Mouse (Mus musculus) kidney, adult 18-20 months (tissue): ENCODE measurements at regions not wholly inside any gene's neighbourhood (a gene's known extent, or its start where the extent isn't known, plus 50 kb on each side); places are given as distances from the start of the nearest gene placed in this dataset.

Experiments used
- DNase-seq: peaks from one replicate; pipeline ENCODE4 v3.0.0; 2021

DNA sequence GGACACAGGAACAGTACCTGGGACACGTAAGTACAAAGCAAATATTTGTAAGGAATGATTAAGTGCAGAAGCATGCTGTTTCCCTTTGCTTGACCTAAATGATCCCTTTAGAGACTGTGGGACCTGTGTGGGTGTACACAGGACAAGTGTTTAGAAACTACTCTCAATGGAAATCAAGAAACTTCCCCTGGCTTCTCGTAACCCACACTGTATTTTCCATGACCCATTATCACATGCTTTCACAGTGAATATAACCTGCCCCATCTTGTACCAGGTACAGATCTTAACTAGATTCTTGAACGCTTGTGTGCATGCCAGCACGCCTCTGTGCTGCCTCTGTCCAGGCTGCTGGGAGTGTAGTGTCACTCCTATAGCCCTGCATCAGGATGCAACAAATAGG lies 177.8 kb upstream of the Ahr start:
- DNase-seq = no peak

DNA sequence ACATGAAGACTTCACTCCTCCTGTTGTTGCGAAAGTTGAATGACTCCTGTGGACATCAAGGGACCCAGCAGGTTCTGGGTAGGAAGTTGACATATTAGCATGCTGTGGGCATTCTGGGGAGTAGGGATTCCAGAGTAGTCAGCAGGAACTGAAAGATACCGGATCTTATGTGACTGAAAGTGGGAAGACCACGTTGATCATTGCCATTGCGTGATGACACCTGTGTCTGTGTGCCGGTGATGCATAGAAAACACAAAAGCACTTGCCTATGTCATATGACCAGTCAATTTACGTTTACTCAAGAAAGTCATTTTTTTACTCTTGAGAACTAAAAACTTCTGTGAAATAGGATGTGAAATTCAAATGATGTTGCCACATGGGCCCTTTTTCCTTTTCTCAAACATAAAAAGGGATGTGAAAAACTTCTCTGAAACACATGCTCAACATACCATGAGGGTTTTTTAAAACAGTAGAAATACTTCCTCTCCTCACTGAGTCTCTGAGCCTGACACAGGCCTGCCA lies 176.8 kb upstream of the Ahr start:
- DNase-seq = no peak

DNA sequence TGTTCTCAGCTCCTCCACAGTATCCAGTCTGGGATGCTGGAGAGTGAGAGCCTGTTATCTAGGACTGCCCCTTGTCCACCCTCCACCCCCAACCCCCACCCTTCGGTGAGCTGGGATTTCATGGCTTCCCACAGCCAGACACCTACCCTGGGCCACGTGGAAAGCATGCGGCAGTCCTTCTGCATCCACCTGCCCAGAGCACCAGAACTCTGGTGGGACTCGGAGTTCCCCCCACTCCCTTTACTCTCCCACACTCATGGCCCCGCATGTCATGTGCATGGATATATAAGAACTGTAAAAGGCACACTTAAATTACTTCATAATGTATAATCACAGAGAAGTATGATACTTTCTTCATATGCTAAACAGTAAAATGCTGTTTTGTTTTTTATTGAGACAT lies 175.5 kb upstream of the Ahr start:
- no peak for DNase-seq

DNA sequence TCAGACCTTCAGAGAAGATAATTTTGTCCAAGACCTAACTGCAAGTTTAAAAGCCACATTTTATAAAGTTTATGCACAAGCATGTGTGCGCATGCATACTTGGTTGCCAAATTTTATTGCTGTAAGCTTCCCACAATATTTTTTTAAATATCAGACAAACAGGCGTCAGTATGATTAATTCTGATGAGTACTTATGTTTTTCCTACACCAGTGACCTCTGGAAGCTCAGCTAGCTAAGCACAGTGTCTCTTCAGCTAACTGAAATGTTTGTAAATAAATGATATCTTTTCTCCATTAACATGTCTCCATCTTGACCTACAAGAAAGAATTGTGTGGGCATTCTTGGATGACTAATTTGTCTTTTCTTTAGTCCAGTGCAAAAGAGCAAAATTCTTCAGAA lies 168.6 kb upstream of the Ahr start:
- no peak for DNase-seq

DNA sequence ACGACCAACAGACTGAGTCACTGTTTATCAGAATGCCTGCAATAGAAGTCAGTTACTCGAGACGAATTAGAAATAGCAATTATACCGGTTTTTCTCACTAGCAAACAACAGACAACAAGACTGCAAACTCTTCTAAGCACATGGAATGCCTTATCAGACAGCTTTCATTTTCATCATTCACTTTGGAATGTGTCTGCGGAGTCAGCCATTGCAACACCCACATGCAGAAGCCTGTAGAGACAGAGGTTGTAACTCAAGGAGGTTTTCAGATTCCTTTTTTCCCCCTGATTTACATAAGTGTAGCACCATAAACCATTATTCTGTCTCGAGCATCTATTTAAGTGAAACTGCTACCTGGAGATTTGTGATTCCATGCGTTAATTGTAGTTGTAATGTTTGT lies 167.8 kb upstream of the Ahr start:
- DNase-seq = no peak

DNA sequence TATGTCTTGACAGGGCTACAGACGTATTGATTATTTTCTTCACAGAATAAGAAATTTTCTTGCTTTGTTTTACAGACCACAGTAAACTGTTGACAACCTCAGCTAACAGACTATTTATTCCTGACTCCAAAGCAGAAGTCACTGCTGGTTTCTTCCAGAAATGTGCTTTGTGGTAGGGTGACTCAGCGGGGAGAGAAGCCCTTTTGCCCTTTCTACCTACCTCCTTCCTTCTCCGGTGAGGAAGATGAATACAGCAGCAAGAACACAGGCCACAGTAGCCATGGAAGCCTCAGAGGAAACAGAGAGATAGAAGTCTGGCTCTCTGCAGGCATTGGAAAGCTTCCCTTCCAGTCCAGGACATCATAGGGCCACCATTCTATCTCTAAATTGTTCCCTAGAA lies 159.4 kb upstream of the Ahr start:
- DNase-seq = no peak

DNA sequence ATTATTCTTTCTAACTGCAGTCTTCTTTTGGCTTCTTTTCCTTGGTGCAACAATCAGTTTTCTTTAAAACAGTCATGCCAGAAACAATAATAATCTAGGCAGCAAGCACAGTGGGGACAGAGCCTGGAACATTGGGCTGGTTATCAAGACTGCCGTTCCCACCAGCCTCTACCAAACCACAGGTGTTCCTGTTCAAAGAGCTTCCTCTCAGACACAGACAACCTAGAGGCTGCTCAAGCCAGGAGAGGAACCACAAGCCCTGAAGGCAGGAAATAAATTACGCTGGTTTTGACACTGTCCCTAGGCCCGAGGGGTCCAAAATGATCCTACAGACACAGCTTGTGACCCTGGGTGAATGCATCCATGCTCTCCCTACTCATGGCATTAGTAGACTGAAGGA lies 156.1 kb upstream of the Ahr start:
- no peak for DNase-seq

DNA sequence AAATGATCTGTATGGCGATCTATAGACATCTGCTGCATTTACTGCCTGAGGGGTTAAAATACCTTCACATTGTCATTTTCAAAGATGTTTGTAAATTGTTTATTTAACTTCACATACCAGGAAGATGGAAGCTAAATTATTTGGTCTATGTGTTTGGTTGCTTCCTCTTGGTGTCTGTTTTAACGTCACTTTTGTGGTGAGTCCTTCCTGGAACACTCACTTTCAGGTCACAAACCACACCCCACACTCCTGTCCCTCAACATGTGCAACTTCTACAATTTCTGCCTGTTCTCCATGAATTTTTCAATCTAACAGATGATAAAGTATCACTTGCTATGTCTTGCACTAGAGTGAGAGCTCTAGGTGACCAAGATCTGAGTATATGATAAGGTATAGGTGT lies 151.4 kb upstream of the Ahr start:
- DNase-seq = no peak

DNA sequence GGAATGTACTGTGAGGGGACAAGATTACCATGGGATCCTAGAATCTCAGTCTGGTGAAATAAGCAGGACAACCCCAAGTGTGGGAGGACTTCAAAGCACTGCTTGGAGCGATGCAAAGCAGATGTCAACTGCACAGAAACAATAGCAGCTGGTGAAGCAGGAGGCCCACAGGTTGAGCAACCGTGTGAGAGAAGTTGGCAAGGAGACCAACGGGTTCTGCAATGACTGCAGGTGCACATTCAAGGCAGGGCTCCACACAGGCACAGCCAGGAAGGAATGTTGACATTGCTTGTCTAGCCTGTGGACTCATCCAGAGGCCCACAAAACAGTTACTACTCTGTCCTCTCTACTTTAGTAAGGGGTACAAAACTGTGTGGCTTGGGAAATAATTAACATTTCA lies 150.4 kb upstream of the Ahr start:
- DNase-seq = no peak

DNA sequence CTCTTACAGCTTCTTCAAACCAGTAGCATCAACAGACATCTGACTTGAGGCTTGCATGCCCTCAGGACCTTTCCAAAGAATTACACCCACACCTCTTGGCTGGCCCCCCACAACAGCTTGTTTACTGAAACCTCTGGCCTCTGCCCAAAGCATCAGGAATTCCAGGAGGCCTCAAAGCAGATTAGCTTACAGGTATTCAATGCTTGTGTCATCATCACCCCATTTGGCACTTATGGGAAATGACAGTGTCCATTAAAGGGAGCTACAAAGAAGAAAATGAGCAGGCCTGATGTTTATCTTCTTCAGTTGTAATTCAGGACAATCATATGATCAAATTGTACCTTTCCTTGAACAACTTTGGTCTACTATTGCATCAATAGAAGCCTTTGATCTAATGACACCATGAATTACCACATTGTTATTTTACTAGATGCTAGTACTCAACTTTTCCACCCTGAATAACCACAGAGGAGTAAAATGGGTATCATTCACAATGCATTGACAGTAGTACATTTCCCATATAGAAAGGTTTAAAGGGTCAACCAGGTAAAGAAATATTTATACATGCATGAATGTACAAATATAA lies 147.1 kb upstream of the Ahr start:
- no peak for DNase-seq

DNA sequence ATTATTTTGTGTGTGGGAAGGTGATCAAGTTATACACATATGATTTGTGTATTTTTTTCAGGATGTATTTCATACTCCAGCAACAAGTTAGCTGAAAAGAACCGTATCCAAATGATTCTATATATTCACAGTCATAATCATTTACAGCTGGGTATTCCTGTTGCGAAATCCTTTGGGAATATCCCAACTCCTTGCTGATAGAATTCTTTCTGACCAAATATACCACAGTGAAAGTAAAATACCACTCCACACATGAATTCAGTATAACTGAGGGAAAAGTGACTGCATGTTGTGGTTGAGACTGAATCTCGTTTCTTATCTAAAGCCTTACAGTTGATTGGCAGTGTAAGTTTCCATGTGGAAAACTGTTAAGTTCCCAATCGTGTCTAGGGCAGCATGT lies 145.1 kb upstream of the Ahr start:
- no peak for DNase-seq

DNA sequence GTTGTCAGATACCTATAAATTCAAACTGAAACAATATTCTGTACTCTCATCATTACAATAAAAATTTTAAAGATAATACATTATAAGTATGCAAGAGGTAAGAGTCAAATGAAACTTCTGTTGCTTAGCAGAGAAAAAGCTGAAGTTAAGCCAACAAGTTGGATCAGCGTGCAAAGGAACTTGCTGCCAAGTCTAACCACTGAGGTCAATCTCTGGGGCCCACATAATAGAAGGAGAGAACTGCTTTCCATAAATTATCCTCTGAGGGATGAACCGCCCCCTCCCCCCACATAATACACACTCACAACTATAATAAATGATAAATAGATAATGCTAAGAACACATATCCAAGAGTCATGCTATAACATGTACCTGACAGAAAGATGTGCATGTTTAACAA lies 144.2 kb upstream of the Ahr start:
- no peak for DNase-seq

DNA sequence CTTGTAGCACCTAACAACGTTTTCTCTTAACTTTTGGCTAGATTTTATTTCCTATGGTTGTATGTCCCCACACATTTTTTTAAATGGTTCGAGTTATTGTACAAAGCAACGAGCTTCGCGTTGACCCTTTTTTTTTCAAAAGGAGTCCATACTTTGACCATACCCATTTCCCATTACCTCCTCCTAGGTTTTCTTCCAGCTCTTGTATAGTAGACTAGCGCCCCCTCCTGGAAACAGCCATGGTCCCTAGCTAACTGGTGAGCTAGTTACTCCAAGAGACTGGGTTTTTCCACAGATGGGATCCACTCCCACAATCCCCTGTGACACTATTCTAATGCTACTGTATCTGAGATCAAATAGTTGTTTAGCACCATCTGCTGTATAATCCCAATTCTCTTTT lies 139.6 kb upstream of the Ahr start:
- peak; percentile 60 for DNase-seq

DNA sequence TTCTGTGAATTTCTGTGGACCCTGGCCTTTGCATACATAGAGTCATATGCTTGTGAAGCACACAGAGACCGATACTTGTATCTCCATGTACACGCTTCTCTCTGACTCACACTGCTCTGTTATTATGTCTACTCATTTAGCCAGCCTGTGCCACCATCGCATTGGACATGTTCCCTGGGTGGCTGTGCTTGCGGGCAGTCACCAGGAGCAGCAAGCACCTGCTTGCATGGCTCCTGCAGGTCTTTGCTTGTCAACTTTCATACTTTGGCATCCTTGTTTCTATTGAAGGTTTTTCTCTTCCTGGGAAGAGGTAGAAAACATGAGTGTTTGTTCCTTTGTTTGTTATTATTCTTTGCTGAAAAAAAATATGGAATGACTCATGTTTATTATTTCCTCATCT lies 136.1 kb upstream of the Ahr start:
- no peak for DNase-seq

DNA sequence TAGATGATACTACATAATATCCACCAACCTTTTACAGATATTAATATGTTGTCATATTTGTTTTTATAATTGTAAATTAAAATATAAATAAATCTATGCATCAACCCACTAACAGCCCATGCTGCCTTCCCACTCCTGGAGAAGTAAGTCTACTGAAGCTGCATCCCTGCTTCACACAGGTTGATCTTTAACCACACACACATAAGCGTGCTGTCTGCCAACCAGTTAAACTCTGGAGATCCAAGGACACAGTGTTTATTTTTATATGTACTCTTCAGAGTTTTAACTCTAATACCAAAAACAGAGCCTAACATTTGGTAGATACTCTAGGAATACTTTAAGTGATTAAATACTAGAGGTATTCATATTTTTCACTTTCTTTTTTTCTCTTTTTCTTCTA lies 133.9 kb upstream of the Ahr start:
- DNase-seq = no peak

DNA sequence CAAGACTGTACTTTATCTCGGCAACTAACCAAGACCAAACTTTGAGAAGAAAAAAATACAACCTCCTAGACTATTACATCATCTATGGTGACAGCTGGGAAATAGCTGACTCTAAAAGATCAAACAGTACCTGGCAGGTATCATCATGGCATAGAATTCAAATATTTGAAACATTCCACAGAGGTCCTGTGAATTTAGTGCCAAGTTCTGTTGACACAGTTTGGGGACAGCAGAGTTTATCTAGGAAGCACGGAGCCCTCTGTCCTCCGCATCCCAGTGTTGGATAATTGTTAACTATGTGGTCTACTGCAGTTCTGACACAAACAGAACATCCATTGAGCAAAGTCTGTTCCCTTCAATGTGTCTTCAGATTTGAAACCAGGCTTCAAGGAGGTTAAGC lies 132.9 kb upstream of the Ahr start:
- DNase-seq = no peak

DNA sequence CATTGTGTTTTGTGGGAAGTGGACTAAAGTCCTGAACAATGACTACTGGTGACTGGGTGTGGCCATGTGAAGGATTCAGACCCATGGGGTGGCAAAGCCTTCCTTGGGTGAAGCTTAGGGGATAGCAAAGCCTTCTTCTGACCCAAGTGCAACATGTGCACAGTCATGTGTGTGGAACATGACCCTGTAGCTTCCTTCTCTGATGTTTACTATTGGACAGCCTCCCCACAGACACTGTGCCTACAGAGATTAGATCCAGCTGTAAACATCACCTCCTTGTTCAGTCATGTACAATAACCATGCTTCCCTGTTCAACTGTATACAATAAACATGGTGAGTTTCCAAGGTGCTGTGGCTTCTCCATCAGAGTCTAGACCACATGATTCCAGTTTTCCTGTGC lies 132.4 kb upstream of the Ahr start:
- DNase-seq = no peak

DNA sequence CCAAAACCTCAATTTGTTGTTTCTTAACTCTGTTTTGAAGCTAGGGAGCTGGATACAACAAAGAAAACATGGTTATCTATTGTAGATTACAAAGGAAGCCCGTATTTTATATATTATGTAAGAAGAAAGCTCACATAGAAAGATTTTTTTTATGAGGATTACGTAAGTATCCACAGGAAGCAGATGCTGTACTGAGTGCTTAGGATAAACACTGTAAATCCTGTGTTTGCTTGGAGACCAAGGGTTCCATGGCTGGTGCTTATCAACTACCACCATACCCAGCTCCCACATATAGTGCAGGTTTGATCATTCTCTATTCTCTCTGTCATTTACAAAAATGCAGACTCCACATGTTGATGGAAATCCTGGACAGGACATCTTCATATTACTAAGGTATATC lies 131.2 kb upstream of the Ahr start:
- no peak for DNase-seq

DNA sequence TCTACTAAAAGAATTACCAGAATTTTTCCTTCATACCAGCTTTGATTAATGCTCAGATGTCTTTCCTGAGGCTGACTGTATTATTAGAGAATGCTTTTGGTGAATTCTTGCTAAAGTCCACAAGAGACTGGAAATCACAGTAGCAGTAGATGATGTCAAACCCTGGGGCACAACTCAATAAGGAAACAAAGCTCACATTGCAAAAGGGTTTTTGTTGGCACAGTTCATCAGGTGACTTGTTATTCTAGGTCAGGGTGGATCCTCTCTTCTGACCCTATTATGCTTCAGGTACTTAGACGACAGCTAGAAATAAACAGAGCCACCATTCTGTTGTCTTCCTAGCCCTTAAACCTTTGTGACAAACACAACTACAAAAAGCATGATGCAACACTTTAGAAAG lies 128.2 kb upstream of the Ahr start:
- DNase-seq = no peak

DNA sequence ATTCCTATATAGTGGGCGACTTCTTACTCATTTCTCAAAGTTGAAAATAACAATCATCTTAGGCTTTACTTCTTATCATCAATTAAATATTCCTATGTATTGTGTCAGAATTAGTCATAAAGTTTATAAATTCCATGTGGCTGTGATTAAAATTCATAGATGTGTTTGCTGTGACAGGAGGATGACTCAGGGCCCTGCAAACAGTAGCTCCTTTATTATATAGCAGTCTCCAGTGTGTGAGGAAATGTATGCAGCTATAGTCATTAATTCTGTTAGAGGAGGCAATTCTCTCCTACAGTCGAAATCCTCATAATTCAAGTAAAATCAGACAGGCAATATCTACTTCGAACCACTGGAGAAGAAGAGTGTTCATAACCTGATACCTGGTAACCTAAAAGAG lies 121.7 kb upstream of the Ahr start:
- DNase-seq = no peak

DNA sequence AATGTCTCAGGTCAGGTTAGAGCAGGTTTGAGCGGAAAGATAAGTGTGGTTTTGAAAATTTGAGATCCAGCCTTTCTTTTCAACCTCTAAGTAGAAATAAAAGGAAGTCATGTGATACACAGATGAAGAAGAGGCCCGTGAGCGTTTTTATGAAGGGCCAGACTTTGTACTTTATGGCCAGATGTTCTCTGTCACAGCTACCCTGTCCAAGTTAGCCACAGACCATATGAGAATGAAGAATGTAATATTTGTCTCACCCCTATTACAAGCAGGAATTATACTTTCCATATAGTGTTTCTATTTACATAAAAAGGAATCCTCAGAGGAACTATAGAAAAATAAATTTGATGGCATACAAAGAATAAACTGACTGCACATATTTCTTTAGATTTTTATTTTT lies 114.9 kb upstream of the Ahr start:
- no peak for DNase-seq

DNA sequence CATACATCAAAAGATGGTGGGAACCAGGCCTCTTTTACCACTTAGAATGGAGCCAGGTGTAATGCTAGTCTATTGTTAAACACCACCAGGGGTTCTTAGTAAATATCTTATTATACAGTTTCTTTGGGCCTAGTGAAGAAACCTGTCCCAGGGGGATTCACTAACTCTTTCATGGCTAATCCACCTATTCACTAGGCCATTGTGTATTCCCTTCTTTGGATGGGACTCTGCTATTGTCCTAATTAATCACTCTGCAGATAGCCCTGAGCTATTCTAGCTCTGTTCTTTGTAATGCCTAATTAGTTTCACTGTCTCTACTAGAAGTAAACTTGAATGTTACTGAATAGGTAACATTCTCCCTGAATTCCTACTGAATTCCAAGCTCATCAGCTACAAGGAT lies 107.6 kb upstream of the Ahr start:
- DNase-seq = no peak

DNA sequence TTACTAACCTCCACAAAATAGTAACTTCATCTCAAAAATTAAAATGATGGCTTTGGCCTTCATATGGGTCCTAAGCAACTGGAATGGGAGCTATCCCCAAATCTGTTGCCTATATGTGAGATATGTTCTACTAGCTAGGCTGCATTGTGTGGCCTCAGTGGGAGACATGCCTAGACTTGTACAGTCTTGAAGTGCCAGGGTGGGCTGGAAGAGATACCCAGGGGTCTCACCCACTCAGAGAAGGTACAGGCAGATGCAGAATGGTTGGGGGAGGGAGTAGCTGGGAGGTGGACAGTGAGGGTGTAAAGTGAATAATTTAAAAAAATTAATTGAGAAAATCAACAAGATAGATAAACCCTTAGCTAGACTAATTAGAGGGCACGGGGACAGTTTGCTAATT lies 106.9 kb upstream of the Ahr start:
- DNase-seq = no peak

DNA sequence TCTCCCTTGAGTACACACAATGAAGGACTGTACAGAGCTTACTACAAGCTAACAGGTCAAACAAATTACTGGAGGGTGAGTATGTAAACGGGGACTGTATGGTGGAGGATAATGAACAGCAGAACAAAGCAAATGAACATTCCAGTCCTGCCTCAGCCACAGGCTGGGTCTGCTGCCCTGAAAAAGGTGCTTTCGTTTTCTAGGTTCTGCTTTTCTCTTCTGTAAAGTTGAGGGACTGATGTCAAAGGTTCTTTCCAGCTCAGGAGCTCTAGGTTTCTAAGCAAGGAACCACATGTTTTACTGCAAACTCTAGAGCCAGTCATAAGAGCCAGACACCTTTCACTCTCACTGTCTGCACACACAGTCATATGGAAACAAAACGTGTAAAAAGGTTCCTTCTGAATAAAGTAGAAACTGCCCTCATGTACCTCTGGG lies 106.1 kb upstream of the Ahr start:
- DNase-seq = no peak

DNA sequence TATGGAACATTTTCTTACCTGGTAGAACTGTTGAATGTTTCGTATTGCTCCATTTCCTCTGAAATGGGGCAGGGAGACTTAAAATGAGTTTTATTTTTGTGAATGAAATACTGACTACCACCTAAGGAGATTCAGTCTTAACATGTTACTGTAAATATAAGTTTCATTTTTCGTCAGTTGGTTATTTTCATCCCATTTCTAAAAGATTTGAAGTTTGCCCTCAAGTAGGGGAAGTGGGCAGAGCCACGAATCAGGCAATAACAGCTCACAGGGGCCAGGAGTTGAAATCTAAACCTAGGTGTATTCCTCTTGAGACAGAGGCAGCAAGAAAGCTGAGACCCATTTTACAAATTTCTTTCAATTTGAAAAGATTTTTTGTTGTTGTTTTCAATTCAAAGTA lies 88.6 kb upstream of the Ahr start:
- DNase-seq = no peak

DNA sequence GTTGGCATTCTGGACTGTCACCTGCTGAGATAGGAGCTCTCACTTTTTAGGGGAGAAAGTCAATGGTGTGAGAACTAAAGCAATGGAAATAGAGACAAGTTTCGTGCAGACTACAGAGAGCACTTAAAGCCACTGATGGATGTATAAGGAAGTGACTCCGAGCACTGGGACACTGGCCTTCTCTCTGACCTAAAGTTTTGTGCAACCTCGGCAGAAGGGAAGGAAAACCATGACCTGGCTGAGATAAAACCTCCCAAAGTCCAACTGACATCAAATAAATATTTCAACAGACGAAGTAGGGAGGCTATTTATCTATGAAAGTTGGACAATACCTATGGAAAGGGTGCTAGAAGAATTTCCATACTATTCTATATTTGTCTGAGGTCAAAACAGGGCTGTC lies 80.0 kb upstream of the Ahr start:
- no peak for DNase-seq
